Mouse (Mus musculus): ENCODE results near the gene Ift57. TPM values are rescaled to one million over a fixed set of nuclear protein-coding genes. Genes with fewer than 3 reads are reported as not detected.

Ift57 gene
- total RNA-seq, 1 experiment, result 9.0 TPM

DNA sequence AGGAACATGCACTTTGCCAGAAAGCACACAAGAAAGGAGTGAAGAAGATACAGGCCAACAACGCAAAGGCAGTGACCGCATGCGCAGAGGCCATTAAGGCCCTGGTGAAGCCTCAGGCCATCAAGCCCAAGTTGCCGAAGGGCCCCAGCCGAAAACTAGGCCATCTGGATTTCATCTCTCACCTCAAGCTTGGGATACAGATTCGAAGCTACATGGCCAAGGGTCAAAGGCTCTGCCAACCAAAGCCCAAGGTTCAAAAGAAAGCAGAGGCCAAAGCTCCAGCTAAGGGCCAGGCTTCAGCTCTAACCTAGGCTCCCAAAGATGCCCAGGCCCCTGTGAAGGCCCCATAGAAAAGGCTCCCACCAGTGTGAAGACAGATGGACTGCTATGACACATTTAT, 87.1 kb downstream of the Ift57 start:
- in situ Hi-C loops (cut with MboI; ENCODE audit: low sequenced_read_pairs in 2 of 2, unreplicated experiment in 2 of 2), result no loop called here

DNA sequence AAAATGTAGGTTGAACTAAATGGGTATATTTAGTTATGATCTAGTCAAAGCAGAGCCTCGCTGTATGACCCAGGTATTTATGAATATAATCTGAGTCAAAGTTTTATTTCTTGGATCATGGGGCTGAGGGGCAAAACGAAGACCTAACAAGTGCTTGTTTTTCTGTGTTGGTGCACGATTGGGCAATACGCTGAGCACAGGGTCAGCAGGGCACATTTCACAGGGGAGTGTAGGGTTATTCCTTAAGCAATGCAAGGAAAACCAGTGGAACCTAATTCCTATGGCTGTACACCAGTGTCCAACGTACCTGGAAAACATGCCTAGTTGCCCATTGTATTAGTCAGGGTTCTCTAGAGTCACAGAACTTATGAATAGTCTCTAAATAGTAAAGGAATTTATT, 88.7 kb downstream of the Ift57 start:
- no peak overlapping the region for H3K9ac ChIP-seq (ENCODE audit: insufficient read depth, low read depth, low read length, poor library complexity, severe bottlenecking)
- in situ Hi-C loops (cut with MboI; ENCODE audit: low sequenced_read_pairs in 2 of 2, unreplicated experiment in 2 of 2), result no loop called here
- no peak for DNase-seq (ENCODE audit: low read depth, low spot score)

More for the DNA sequence above, 87.1 kb downstream of the Ift57 start:
- no peak overlapping the region for H3K9ac ChIP-seq (ENCODE audit: insufficient read depth, low read depth, low read length, poor library complexity, severe bottlenecking)
- H3K4me1 ChIP-seq (ENCODE audit: control insufficient read depth in 2 of 2, insufficient read depth in 2 of 2, low read length in 2 of 2, poor library complexity in 1 of 2), result 0 out of 4 replicates have a peak, but pooled peaks cover 0 to 1% of the 10 kb centered on the region in 2 experiments
- no peaks in the 10 kb centered on the region for H3K9me3 ChIP-seq (ENCODE audit: control insufficient read depth, insufficient read depth, low read depth, low read length)
- no peak for DNase-seq (ENCODE audit: low read depth, low spot score)
- no peaks in the 10 kb centered on the region for H3K36me3 ChIP-seq (ENCODE audit: control insufficient read depth, insufficient read depth, low read length, poor library complexity, severe bottlenecking)
- no peak overlapping the region for H3K4me3 ChIP-seq (ENCODE audit: insufficient read depth in 1 of 2, low read depth in 1 of 2, low read length in 2 of 2, poor library complexity in 1 of 2, severe bottlenecking in 1 of 2)
- TF ChIP-seq MAFK (IDR thresholded peaks at IDR 0.05; ENCODE audit: insufficient read depth, low read depth, low read length) (no peak), ZC3H11A (IDR thresholded peaks at IDR 0.05; ENCODE audit: borderline replicate concordance, low read depth, low read length) (no peak), CHD2 (IDR thresholded peaks at IDR 0.05; ENCODE audit: low read depth, low read length) (no peak), HCFC1 (IDR thresholded peaks at IDR 0.05; ENCODE audit: borderline replicate concordance, insufficient read depth, low read length) (no peak), ZNF384 (IDR thresholded peaks at IDR 0.05; ENCODE audit: low read depth, low read length) (no peak)
- no peak overlapping the region for H3K27ac ChIP-seq (ENCODE audit: insufficient read depth, low read depth, low read length, poor library complexity, severe bottlenecking)

DNA sequence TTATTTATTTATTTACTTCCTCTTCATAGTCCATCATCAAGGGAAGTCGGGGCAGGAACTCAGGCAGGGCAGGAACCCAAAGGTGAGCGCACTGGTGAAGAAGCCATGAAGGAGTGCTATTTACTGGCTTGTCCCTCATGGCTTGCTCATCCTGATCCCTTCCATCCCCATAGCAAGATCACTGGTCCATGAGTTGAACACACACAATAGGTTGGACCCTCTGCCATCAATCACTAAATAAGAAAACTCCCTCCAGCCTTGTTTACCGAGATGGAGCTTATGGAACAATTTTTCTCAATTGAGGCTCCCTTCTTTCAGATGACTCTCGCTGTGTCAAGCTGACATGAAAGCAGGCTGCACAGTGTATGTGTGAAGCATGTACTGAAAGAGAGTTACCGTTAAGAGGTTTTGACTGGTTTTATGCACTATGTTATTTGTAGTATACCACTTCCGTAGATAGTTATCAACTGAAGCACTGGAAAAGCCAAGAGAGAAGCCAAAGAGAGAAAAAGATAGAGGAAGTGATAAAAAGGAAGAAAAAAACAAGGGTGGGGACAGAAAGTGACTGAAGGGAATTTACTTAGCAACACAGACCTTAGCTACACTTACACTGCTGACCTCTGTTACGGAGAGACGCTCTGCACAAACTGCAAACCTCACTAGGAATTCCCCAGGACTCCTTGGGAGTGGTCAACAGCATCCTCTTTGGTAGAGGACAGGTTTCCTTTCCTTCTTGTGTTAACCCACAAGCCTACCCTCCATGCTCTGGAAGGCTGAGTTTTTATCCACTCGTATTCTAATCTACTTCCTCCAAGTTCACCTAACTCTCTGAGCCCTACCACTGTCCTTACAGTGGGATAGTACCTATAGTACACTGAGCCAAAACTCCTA, 91.8 kb downstream of the Ift57 start:
- Histone ChIP-seq H3K27ac (ENCODE audit: insufficient read depth, low read depth, low read length, poor library complexity, severe bottlenecking) (no peak overlapping the region), H3K36me3 (ENCODE audit: control insufficient read depth, insufficient read depth, low read length, poor library complexity, severe bottlenecking) (no peaks in the 10 kb centered on the region), H3K9me3 (ENCODE audit: control insufficient read depth, insufficient read depth, low read depth, low read length) (no peaks in the 10 kb centered on the region), H3K9ac (ENCODE audit: insufficient read depth, low read depth, low read length, poor library complexity, severe bottlenecking) (no peak overlapping the region), H3K4me3 (ENCODE audit: insufficient read depth in 1 of 2, low read depth in 1 of 2, low read length in 2 of 2, poor library complexity in 1 of 2, severe bottlenecking in 1 of 2) (no peak overlapping the region), H3K4me1 (ENCODE audit: control insufficient read depth in 2 of 2, insufficient read depth in 2 of 2, low read length in 2 of 2, poor library complexity in 1 of 2) (0 out of 4 replicates have a peak, but pooled peaks cover 0 to 3% of the 10 kb centered on the region in 2 experiments)
- in situ Hi-C loops (cut with MboI; ENCODE audit: low sequenced_read_pairs in 2 of 2, unreplicated experiment in 2 of 2), result no loop called here
- DNase-seq (ENCODE audit: low read depth, low spot score), result no peak
- TF ChIP-seq ZC3H11A (IDR thresholded peaks at IDR 0.05; ENCODE audit: borderline replicate concordance, low read depth, low read length) (no peak), ZNF384 (IDR thresholded peaks at IDR 0.05; ENCODE audit: low read depth, low read length) (no peak), HCFC1 (IDR thresholded peaks at IDR 0.05; ENCODE audit: borderline replicate concordance, insufficient read depth, low read length) (no peak), MAFK (IDR thresholded peaks at IDR 0.05; ENCODE audit: insufficient read depth, low read depth, low read length) (no peak), CHD2 (IDR thresholded peaks at IDR 0.05; ENCODE audit: low read depth, low read length) (no peak)

More for the DNA sequence above, 88.7 kb downstream of the Ift57 start:
- Histone ChIP-seq H3K36me3 (ENCODE audit: control insufficient read depth, insufficient read depth, low read length, poor library complexity, severe bottlenecking) (no peaks in the 10 kb centered on the region), H3K4me3 (ENCODE audit: insufficient read depth in 1 of 2, low read depth in 1 of 2, low read length in 2 of 2, poor library complexity in 1 of 2, severe bottlenecking in 1 of 2) (no peak overlapping the region), H3K9me3 (ENCODE audit: control insufficient read depth, insufficient read depth, low read depth, low read length) (no peaks in the 10 kb centered on the region), H3K27ac (ENCODE audit: insufficient read depth, low read depth, low read length, poor library complexity, severe bottlenecking) (no peak overlapping the region), H3K4me1 (ENCODE audit: control insufficient read depth in 2 of 2, insufficient read depth in 2 of 2, low read length in 2 of 2, poor library complexity in 1 of 2) (0 out of 4 replicates have a peak, but pooled peaks cover 0 to 2% of the 10 kb centered on the region in 2 experiments)
- TF ChIP-seq HCFC1 (IDR thresholded peaks at IDR 0.05; ENCODE audit: borderline replicate concordance, insufficient read depth, low read length), result no peak
- TF ChIP-seq CHD2 (IDR thresholded peaks at IDR 0.05; ENCODE audit: low read depth, low read length), result no peak
- no peak for TF ChIP-seq ZC3H11A (IDR thresholded peaks at IDR 0.05; ENCODE audit: borderline replicate concordance, low read depth, low read length)
- no peak for TF ChIP-seq ZNF384 (IDR thresholded peaks at IDR 0.05; ENCODE audit: low read depth, low read length)
- TF ChIP-seq MAFK (IDR thresholded peaks at IDR 0.05; ENCODE audit: insufficient read depth, low read depth, low read length), result no peak

GRCm38 (mm10) chr16:49792446-49792878, 93.4 kb downstream of the Ift57 start:
- Histone ChIP-seq H3K4me3 (ENCODE audit: insufficient read depth in 1 of 2, low read depth in 1 of 2, low read length in 2 of 2, poor library complexity in 1 of 2, severe bottlenecking in 1 of 2) (no peak overlapping the region), H3K36me3 (ENCODE audit: control insufficient read depth, insufficient read depth, low read length, poor library complexity, severe bottlenecking) (no peaks in the 10 kb centered on the region), H3K4me1 (ENCODE audit: control insufficient read depth in 2 of 2, insufficient read depth in 2 of 2, low read length in 2 of 2, poor library complexity in 1 of 2) (peaks cover 0 to 5% of the 10 kb centered on the region in 2 experiments; a peak in 1 of 4 replicates), H3K27ac (ENCODE audit: insufficient read depth, low read depth, low read length, poor library complexity, severe bottlenecking) (no peak overlapping the region), H3K9ac (ENCODE audit: insufficient read depth, low read depth, low read length, poor library complexity, severe bottlenecking) (no peak overlapping the region), H3K9me3 (ENCODE audit: control insufficient read depth, insufficient read depth, low read depth, low read length) (no peaks in the 10 kb centered on the region)
- TF ChIP-seq HCFC1 (IDR thresholded peaks at IDR 0.05; ENCODE audit: borderline replicate concordance, insufficient read depth, low read length), result no peak
- TF ChIP-seq ZC3H11A (IDR thresholded peaks at IDR 0.05; ENCODE audit: borderline replicate concordance, low read depth, low read length), result no peak
- TF ChIP-seq ZNF384 (IDR thresholded peaks at IDR 0.05; ENCODE audit: low read depth, low read length), result no peak
- no peak for DNase-seq (ENCODE audit: low read depth, low spot score)
- in situ Hi-C loops (cut with MboI; ENCODE audit: low sequenced_read_pairs in 2 of 2, unreplicated experiment in 2 of 2), result no loop called here
